Mouse (Mus musculus) intestine, embryonic 14.5 days (tissue): ENCODE measurements around the gene Papolb. TPM values are rescaled to one million over a fixed set of nuclear protein-coding genes. Genes with fewer than 3 reads are reported as not detected.

Experiments used
- ATAC-seq: fragments of 200-750 bp; cut with Nextera tagmentation; replicated peaks from 2 replicates; pipeline ENCODE4 v1.8.0; 2017; ENCODE audit warnings: low read depth, moderate number of reproducible peaks, moderate TSS enrichment, moderate library complexity; ENCODE audit not compliant: low FRiP score, low TSS enrichment
- DNase-seq: peaks from one replicate; pipeline ENCODE4 v3.0.0-alpha.2; 2018; ENCODE audit warnings: low spot score
- H3K27ac ChIP-seq: fragments of 300-500 bp; sonication (generic); 2 replicates; pipeline ENCODE4 v1.5.1; 2014; ENCODE audit warnings: low read depth, mild to moderate bottlenecking, control low read depth
- H3K27me3 ChIP-seq: fragments of 300-500 bp; sonication (generic); replicated peaks from 2 replicates; pipeline ENCODE4 v1.6.1; 2014; ENCODE audit warnings: low read length, control low read depth; ENCODE audit not compliant: control insufficient read depth, insufficient read depth
- H3K36me3 ChIP-seq: fragments of 300-500 bp; sonication (generic); 2 replicates; pipeline ENCODE4 v1.6.1; 2014; ENCODE audit warnings: low read length, control low read depth; ENCODE audit not compliant: control insufficient read depth, insufficient read depth
- H3K4me1 ChIP-seq: fragments of 300-500 bp; sonication (generic); replicated peaks from 2 replicates; pipeline ENCODE4 v1.6.1; 2014; ENCODE audit warnings: low read length, control low read depth, mixed read lengths; ENCODE audit not compliant: control insufficient read depth, insufficient read depth
- H3K4me2 ChIP-seq: fragments of 300-500 bp; sonication (generic); 2 replicates; pipeline ENCODE4 v1.6.1; 2014; ENCODE audit warnings: low read length
- H3K4me3 ChIP-seq: fragments of 300-500 bp; sonication (generic); 2 replicates; pipeline ENCODE4 v1.5.1; 2014; ENCODE audit warnings: low read depth, low read length, control low read depth, mixed read lengths
- H3K9ac ChIP-seq: fragments of 300-500 bp; sonication (generic); 2 replicates; pipeline ENCODE4 v1.6.1; 2014; ENCODE audit warnings: mild to moderate bottlenecking, low read length
- H3K9me3 ChIP-seq: fragments of 300-500 bp; sonication (generic); 2 replicates; pipeline ENCODE4 v1.6.1; 2016; ENCODE audit warnings: low read length, control low read depth; ENCODE audit not compliant: control insufficient read depth
- WGBS: fragments of 180-500 bp; shearing (Covaris S2); extraction: QIAGEN DNeasy Blood & Tissue Kit; methylation state at CpG from one replicate; pipeline ENCODE4 v1.1.7; 2014; 5-methylcytosine and 5-hydroxymethylcytosine counted together
- polyA plus RNA-seq: library from polyadenylated mRNA; unstranded; fragments of >200 nt; fragmentation: Nextera tagmentation; extraction: Ambion mirVana; gene quantifications from 2 replicates; pipeline ENCODE4 v1.2.1, GENCODE M21; 2014

Papolb gene
- polyA plus RNA-seq, 1 experiment from 2014 or later: 0.15 TPM

- H3K9me3 ChIP-seq: no peaks in the 10 kb centered on the region
- H3K27ac ChIP-seq: peak overlapping the region; percentile 73
- WGBS: 50% methylated on average over 8 of the region's 8 CpGs
- H3K4me3 ChIP-seq: no peak overlapping the region
- ATAC-seq: no peak
- H3K27me3 ChIP-seq: 0 out of 2 replicates have a peak, but pooled peaks cover 5% of the 10 kb centered on the region
- DNase-seq: no peak
- H3K4me1 ChIP-seq: peaks cover 3% of the 10 kb centered on the region; the same call in 1 of the 2 replicates
- no peaks in the 10 kb centered on the region for H3K36me3 ChIP-seq
- no peak overlapping the region for H3K9ac ChIP-seq
- H3K4me2 ChIP-seq: no peak overlapping the region
Measured at GRCm38 (mm10) chr5:142524711-142525464, 5.0 kb downstream of the Papolb start.

- no peak overlapping the region for H3K27ac ChIP-seq
- H3K4me3 ChIP-seq: no peak overlapping the region
- no peaks in the 10 kb centered on the region for H3K27me3 ChIP-seq
- no peak for ATAC-seq
- no peaks in the 10 kb centered on the region for H3K9me3 ChIP-seq
- no peaks in the 10 kb centered on the region for H3K36me3 ChIP-seq
- no peak for DNase-seq
- H3K9ac ChIP-seq: no peak overlapping the region
- peaks cover 8% of the 10 kb centered on the region for H3K4me1 ChIP-seq
- H3K4me2 ChIP-seq: no peak overlapping the region
- 82% methylated on average over 11 of the region's 11 CpGs for WGBS
Measured at GRCm38 (mm10) chr5:142521195-142521866, 8.5 kb downstream of the Papolb start.

DNA sequence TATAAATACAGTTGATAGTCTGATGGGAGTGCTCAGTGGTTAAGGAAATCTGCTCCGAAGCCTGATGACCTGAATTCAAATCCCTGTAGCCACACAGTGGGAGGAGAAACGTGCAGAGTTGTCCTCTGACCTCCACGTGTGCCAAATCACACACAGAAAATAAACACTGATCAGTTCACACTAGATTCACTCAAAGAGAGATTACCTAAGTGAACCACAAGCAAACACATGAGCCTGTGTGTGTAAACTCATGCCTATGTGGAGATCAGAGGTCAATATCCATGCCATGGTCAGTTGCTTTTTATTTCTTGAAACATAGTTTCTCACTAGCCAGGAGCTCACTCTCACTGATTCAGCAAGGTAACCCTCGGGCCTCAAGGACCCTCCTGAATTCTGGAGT, 9.5 kb downstream of the Papolb start:
- H3K36me3 ChIP-seq: no peaks in the 10 kb centered on the region
- WGBS: 74% methylated on average over 4 of the region's 4 CpGs

DNA sequence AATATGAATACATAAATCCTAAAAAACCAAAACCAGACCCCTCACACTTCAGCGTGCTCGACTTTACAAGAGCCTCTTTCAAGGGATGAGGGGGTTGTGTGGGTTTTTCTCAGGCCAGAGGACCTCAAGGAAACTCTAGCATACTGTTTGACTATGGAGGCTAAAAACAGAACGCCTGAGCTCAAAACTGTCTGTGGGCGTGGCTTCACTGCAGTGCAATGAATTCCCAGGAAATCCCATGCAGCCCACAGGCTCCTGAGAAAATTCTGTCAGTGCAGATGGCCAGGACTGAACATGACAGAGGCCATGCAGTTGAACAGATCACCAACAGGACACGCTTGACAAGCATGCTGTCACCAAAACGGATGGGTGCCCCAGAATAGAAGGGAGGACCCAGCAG, 10.9 kb downstream of the Papolb start:
- Histone ChIP-seq H3K4me1 (peaks cover 6% of the 10 kb centered on the region), H3K27ac (no peak overlapping the region), H3K9ac (no peak overlapping the region), H3K4me3 (no peak overlapping the region), H3K36me3 (no peaks in the 10 kb centered on the region), H3K27me3 (no peaks in the 10 kb centered on the region), H3K4me2 (no peak overlapping the region), H3K9me3 (no peaks in the 10 kb centered on the region)
- WGBS: 47% methylated on average over 6 of the region's 6 CpGs
- DNase-seq (no peak), ATAC-seq (no peak)

More for the DNA sequence above, 9.5 kb downstream of the Papolb start:
- Histone ChIP-seq H3K27me3 (no peaks in the 10 kb centered on the region), H3K9me3 (no peaks in the 10 kb centered on the region), H3K4me2 (no peak overlapping the region), H3K9ac (no peak overlapping the region), H3K27ac (no peak overlapping the region), H3K4me3 (no peak overlapping the region), H3K4me1 (peaks cover 6% of the 10 kb centered on the region)
- DNase-seq (no peak), ATAC-seq (no peak)

DNA sequence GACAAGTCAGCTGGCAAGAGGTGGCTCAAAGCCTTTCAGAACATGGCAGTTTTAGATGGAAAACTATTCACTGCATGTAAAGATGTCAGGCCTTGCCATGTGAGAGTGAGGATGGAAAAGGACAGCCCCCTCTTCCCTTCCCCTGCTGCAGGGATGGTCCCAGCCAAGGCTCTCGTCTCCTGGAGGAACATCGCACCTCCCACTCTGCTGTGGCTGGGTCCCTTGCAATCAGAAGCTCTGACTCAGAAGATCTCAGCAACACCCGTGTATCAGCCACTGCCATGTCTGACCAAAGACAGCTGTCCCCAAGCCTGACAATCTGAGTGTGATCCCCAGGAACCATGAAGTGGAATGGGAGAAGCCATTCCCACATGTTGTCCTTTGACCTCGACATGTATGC, 17.8 kb downstream of the Papolb start:
- WGBS: 83% methylated on average over 4 of the region's 4 CpGs
- H3K27ac ChIP-seq: no peak overlapping the region
- no peak overlapping the region for H3K9ac ChIP-seq
- H3K4me1 ChIP-seq: peaks cover 7% of the 10 kb centered on the region; the same call in 1 of the 2 replicates
- no peak overlapping the region for H3K4me3 ChIP-seq
- H3K4me2 ChIP-seq: no peak overlapping the region
- DNase-seq (no peak), ATAC-seq (no peak)
- no peaks in the 10 kb centered on the region for H3K36me3 ChIP-seq
- H3K27me3 ChIP-seq: no peaks in the 10 kb centered on the region
- no peaks in the 10 kb centered on the region for H3K9me3 ChIP-seq

DNA sequence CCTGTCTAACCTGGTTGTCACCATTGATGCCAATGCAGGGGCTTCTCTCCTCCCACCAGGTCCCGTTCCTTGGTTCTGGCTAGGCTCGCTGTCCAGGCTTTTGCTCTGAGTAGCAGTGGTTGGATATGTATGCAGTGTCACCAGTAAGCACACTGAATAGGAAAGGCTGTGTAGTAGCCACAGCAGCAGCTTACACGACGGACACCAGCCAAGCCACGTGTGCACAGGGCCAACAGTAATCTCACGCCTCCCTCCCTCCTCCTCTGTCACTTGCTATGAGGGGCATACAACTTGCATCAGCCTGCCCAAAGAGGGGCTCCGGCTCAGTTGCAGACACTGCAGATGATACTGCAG, 19.8 kb downstream of the Papolb start:
- no peak overlapping the region for H3K4me3 ChIP-seq
- ATAC-seq: no peak
- H3K4me2 ChIP-seq: no peak overlapping the region
- DNase-seq: no peak
- 63% methylated on average over 7 of the region's 7 CpGs for WGBS
- no peaks in the 10 kb centered on the region for H3K27me3 ChIP-seq
- no peaks in the 10 kb centered on the region for H3K9me3 ChIP-seq
- H3K27ac ChIP-seq: no peak overlapping the region
- H3K4me1 ChIP-seq: peaks cover 7% of the 10 kb centered on the region; the same call in 1 of the 2 replicates
- H3K9ac ChIP-seq: no peak overlapping the region
- no peaks in the 10 kb centered on the region for H3K36me3 ChIP-seq

DNA sequence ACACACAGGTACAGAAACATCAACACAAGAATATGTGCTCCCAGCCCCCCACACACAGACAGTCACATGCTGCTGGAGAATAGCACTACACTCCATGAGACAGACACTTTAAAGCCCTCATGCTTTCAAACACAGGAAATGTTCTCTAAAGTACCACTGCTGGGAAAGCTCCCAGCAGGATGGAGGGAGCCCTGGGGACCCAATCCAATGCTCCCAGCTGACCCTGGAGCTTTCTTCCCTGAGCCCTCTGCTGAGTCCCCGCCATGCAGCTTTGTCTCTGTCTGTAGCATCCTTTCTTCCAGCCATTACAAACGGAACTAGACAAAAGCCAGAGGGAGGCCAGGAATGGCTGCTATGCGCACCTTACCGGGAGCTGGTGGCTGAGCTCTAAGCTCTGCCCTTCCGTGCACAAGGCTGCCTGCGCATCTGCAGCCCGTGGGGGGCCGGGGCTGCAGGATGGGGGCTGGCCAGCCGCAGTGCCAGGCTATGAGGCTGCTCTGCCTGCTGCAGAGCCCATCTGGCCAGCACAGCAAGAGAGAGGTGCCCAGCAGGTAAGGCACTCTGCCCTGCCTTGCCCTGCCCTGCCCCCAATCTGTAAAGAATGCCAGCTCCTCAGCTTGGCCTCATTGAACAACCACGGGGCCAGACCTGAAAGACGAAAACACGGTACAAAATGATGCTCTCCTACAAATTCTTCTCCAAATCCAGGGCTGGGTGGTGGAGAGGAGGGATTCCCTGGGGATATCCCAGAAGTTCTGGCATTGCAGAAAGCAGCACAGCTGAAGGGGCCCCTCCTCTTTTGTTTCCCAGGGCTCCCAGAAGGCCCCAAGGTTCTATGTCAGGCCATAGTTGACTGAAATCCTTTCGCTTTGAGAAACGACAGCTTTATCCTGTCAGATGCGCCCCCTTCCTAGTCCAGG, 20.5 kb downstream of the Papolb start:
- H3K9me3 ChIP-seq: no peaks in the 10 kb centered on the region
- no peaks in the 10 kb centered on the region for H3K27me3 ChIP-seq
- no peak overlapping the region for H3K4me3 ChIP-seq
- peaks cover 7% of the 10 kb centered on the region; the same call in 1 of the 2 replicates for H3K4me1 ChIP-seq
- no peak for DNase-seq
- WGBS: 24% methylated on average over 15 of the region's 15 CpGs
- H3K27ac ChIP-seq: peak overlapping the region; percentile 3; the same call in 1 of the 2 replicates
- H3K36me3 ChIP-seq: no peaks in the 10 kb centered on the region
- peak overlapping the region; percentile 24; the same call in 1 of the 2 replicates for H3K4me2 ChIP-seq
- 0 out of 2 replicates have a peak, but pooled peaks have one; percentile 17 for ATAC-seq
- no peak overlapping the region for H3K9ac ChIP-seq

- no peak overlapping the region for H3K27ac ChIP-seq
- no peaks in the 10 kb centered on the region for H3K9me3 ChIP-seq
- WGBS: 78% methylated on average over 3 of the region's 3 CpGs
- no peak for DNase-seq
- no peak overlapping the region for H3K4me2 ChIP-seq
- no peak overlapping the region for H3K4me3 ChIP-seq
- no peaks in the 10 kb centered on the region for H3K27me3 ChIP-seq
- no peak for ATAC-seq
- H3K4me1 ChIP-seq: peaks cover 11% of the 10 kb centered on the region
- no peak overlapping the region for H3K9ac ChIP-seq
- H3K36me3 ChIP-seq: no peaks in the 10 kb centered on the region
Measured at GRCm38 (mm10) chr5:142505695-142506423, 24.0 kb downstream of the Papolb start.
